Mouse (Mus musculus) kidney, adult 2 months (tissue): ENCODE measurements around the gene Exoc6. TPM values are rescaled to one million over a fixed set of nuclear protein-coding genes. Genes with fewer than 3 reads are reported as not detected.
"Not testable (repeated sequence)": the region's sequence is repeated elsewhere in the genome, so short reads cannot be mapped to it uniquely, and the experiment has no call there.

Experiments used
- DNase-seq: peaks from one replicate; pipeline ENCODE4 v3.0.0; 2021
- H3K27ac ChIP-seq: fragments of 200-500 bp; 2 replicates; pipeline ENCODE4 v1.5.1; 2012; ENCODE audit warnings: low read depth, low read length, control low read depth, inconsistent platforms; ENCODE audit not compliant: insufficient read depth
- H3K27me3 ChIP-seq: fragments of 200-500 bp; replicated peaks from 2 replicates; pipeline ENCODE4 v1.6.1; 2012; ENCODE audit warnings: mild to moderate bottlenecking, moderate library complexity, low read length, inconsistent platforms; ENCODE audit not compliant: control insufficient read depth, insufficient read depth
- H3K36me3 ChIP-seq: fragments of 200-500 bp; 2 replicates; pipeline ENCODE4 v1.6.1; 2012; ENCODE audit warnings: mild to moderate bottlenecking, moderate library complexity, low read length, inconsistent platforms; ENCODE audit not compliant: control insufficient read depth, insufficient read depth
- H3K4me1 ChIP-seq: fragments of 200-500 bp; 2 replicates; pipeline ENCODE4 v1.6.1; 2011; ENCODE audit warnings: low read length; ENCODE audit not compliant: control insufficient read depth, insufficient read depth
- H3K4me3 ChIP-seq: fragments of 200-500 bp; 2 replicates; pipeline ENCODE4 v1.5.1; 2011; ENCODE audit warnings: mild to moderate bottlenecking, low read depth, low read length, control low read depth; ENCODE audit not compliant: insufficient read depth
- CTCF ChIP-seq: fragments of 200-500 bp; conservative IDR thresholded peaks from 2 replicates; pipeline ENCODE4 v1.5.1; 2011; ENCODE audit warnings: low read depth, mild to moderate bottlenecking, control low read depth, low read length, moderate library complexity, mixed read lengths; ENCODE audit not compliant: insufficient read depth, insufficient read length
- POLR2A ChIP-seq: fragments of 200-500 bp; IDR thresholded peaks from one replicate; pipeline ENCODE4 v1.6.1; 2011; ENCODE audit warnings: low read depth, low read length, control low read depth
- WGBS: fragments of 180-500 bp; shearing (Covaris S2); methylation state at CpG from one replicate; pipeline ENCODE4 v1.1.7; 2018; 5-methylcytosine and 5-hydroxymethylcytosine counted together
- polyA plus RNA-seq: library from polyadenylated mRNA; depleted of rRNA; stranded (reverse); fragments of >200 nt; gene quantifications from 2 replicates; pipeline ENCODE4 v1.2.3, GENCODE M21; 2012

Gene Exoc6
- polyA plus RNA-seq, 1 experiment, result 28.8 TPM

GRCm38 (mm10) chr19:37520740-37521433 is 29.3 kb upstream of the Exoc6 start:
- H3K27me3 ChIP-seq, result no peaks in the 10 kb centered on the region
- WGBS, result 54% methylated on average over 18 of the region's 18 CpGs
- no peak overlapping the region for H3K27ac ChIP-seq
- no peak overlapping the region for H3K4me3 ChIP-seq
- no peak for DNase-seq
- H3K4me1 ChIP-seq, result 0 out of 2 replicates have a peak, but pooled peaks cover 2% of the 10 kb centered on the region
- H3K36me3 ChIP-seq, result no peaks in the 10 kb centered on the region
- TF ChIP-seq CTCF, result no peak
- no peak for TF ChIP-seq POLR2A

GRCm38 (mm10) chr19:37521434-37521781 is 28.8 kb upstream of the Exoc6 start:
- Histone ChIP-seq H3K4me1 (0 out of 2 replicates have a peak, but pooled peaks cover 2% of the 10 kb centered on the region), H3K27me3 (no peaks in the 10 kb centered on the region), H3K4me3 (no peak overlapping the region), H3K27ac (no peak overlapping the region), H3K36me3 (no peaks in the 10 kb centered on the region)
- TF ChIP-seq CTCF (no peak), POLR2A (no peak)
- WGBS, result 87% methylated on average over 2 of the region's 2 CpGs
- DNase-seq, result no peak

- 63% methylated on average over 15 of the region's 15 CpGs for WGBS
- Histone ChIP-seq H3K27ac (no peak overlapping the region), H3K27me3 (no peaks in the 10 kb centered on the region), H3K36me3 (no peaks in the 10 kb centered on the region), H3K4me1 (0 out of 2 replicates have a peak, but pooled peaks cover 2% of the 10 kb centered on the region), H3K4me3 (no peak overlapping the region)
- TF ChIP-seq POLR2A, result no peak
- TF ChIP-seq CTCF, result no peak
- no peak for DNase-seq
These were observed 26.7 kb upstream of the Exoc6 start for GRCm38 (mm10) chr19:37523280-37524062.

- TF ChIP-seq CTCF, result no peak
- TF ChIP-seq POLR2A, result no peak
- H3K36me3 ChIP-seq, result no peaks in the 10 kb centered on the region
- H3K27ac ChIP-seq, result no peak overlapping the region
- H3K4me3 ChIP-seq, result no peak overlapping the region
- H3K4me1 ChIP-seq, result no peaks in the 10 kb centered on the region
- 89% methylated on average over 11 of the region's 11 CpGs for WGBS
- no peak for DNase-seq
- H3K27me3 ChIP-seq, result no peaks in the 10 kb centered on the region
These were observed 24.3 kb upstream of the Exoc6 start for GRCm38 (mm10) chr19:37525925-37526324.

GRCm38 (mm10) chr19:37526768-37527167 is 23.4 kb upstream of the Exoc6 start:
- Histone ChIP-seq H3K27ac (no peak overlapping the region), H3K4me1 (no peaks in the 10 kb centered on the region), H3K27me3 (no peaks in the 10 kb centered on the region), H3K36me3 (no peaks in the 10 kb centered on the region), H3K4me3 (no peak overlapping the region)
- DNase-seq, result no peak
- WGBS, result 61% methylated on average over 8 of the region's 8 CpGs
- TF ChIP-seq POLR2A, result no peak
- TF ChIP-seq CTCF, result no peak

- 90% methylated on average over 3 of the region's 3 CpGs for WGBS
- not testable (repeated sequence) for H3K27ac ChIP-seq, H3K36me3 ChIP-seq, DNase-seq, H3K27me3 ChIP-seq, H3K4me1 ChIP-seq, H3K4me3 ChIP-seq
These were observed 22.5 kb upstream of the Exoc6 start for GRCm38 (mm10) chr19:37527736-37528135.

- Histone ChIP-seq H3K4me3 (no peak overlapping the region), H3K27me3 (no peaks in the 10 kb centered on the region), H3K36me3 (no peaks in the 10 kb centered on the region), H3K27ac (no peak overlapping the region), H3K4me1 (no peaks in the 10 kb centered on the region)
- DNase-seq, result no peak
- 46% methylated on average over 6 of the region's 6 CpGs for WGBS
- no peak for TF ChIP-seq POLR2A
These were observed 21.6 kb upstream of the Exoc6 start for GRCm38 (mm10) chr19:37528581-37528980.
